In genomic region chr14:24358295-24358951, GRCm38 (mm10) we compare ENCODE assay signal across 9 mouse cellular contexts.
DNase-seq lines count a peak whose midpoint lies in the region; ATAC-seq and TF ChIP-seq lines count a peak whose summit lies in the region.
"Had no signal": no experiment of that assay in that cellular context is flagged by ENCODE, and none has a peak within 500 bp of the region (broad histone marks: within the 10 kb centered on the region; RNA-seq: fewer than 3 reads in every experiment).

No protein-coding gene starts in this region.

- H3K27ac ChIP-seq in left cerebral cortex, adult 2 months, result no peak overlapping the region
- H3K27ac ChIP-seq: neural tube, embryonic 12.5 days had no signal

- TF ChIP-seq CTCF in left cerebral cortex, adult 2 months (IDR thresholded peaks at IDR 0.05), result peak; percentile 60

- intact Hi-C loops in left cerebral cortex, adult 2 months (cut with DNase I), result loop anchor here (5.0 to 10.0 kb wide), 2 partner anchors 46 to 64 kb away; partner anchors contain the start of gene E330034G19Rik
- intact Hi-C loops in left cerebral cortex, postnatal 25 days (cut with DNase I), result loop anchor here (5.0 to 10.0 kb wide), 2 partner anchors 54 to 69 kb away; no protein-coding TSS in a partner anchor

- DNase-seq in left cerebral cortex, adult 2 months (ENCODE audit: extremely low spot score in 1 of 2, low spot score in 2 of 2), result peak; percentile 9 to 39
- no peak for DNase-seq in left cerebral cortex, adult 8-10 months (ENCODE audit: low spot score in 2 of 2)
- DNase-seq in Muller cell, postnatal 12 days (ENCODE audit: inconsistent ontology term), result peak; percentile 38
- peak; percentile 11 for DNase-seq in c-Kit-positive CD71-positive TER-119-negative erythroid progenitor cells, embryonic 14.5 days (ENCODE audit: low read depth)
- peak; percentile 7 to 20 for DNase-seq in left cerebral cortex, postnatal 25 days (ENCODE audit: low spot score in 2 of 2)
- peak; percentile 66 for DNase-seq in retina, postnatal 1 day

- peak; percentile 52; the same call in 1 of the 2 replicates for ATAC-seq in frontal cortex, adult (ENCODE audit: low TSS enrichment)
- no peak for ATAC-seq in erythroid progenitor cell, adult 5-6 weeks (replicated peaks; ENCODE audit: low FRiP score, poor library complexity, severe bottlenecking)

- H3K4me3 ChIP-seq in left cerebral cortex, adult 2 months, result no peak overlapping the region
- H3K4me3 ChIP-seq: neural tube, embryonic 12.5 days had no signal

Comparison
In these comparisons a context has a peak if more than half of its experiments do, and no peak if none do; other contexts are left out.
1. DNase-seq: peak in left cerebral cortex, adult 2 months (2 of 2), Muller cell, postnatal 12 days (single experiment), c-Kit-positive CD71-positive TER-119-negative erythroid progenitor cells, embryonic 14.5 days (single experiment), left cerebral cortex, postnatal 25 days (2 of 2) and retina, postnatal 1 day (single experiment); none in left cerebral cortex, adult 8-10 months (0 of 2).